Mouse (Mus musculus) lung, adult 2 months (tissue): ENCODE results near the gene Kdm8.

ENCODE experiments used
- CTCF ChIP-seq: fragments of 200-500 bp; IDR thresholded peaks from 2 replicates; pipeline ENCODE4 v1.5.1; 2011; ENCODE audit warnings: mild to moderate bottlenecking, low read length, control low read depth; ENCODE audit not compliant: insufficient read depth
- POLR2A ChIP-seq: fragments of 200-500 bp; IDR thresholded peaks from 2 replicates; pipeline ENCODE4 v1.6.1; 2011; ENCODE audit warnings: low read depth, mild to moderate bottlenecking, control low read depth, low read length, borderline replicate concordance; ENCODE audit errors: extremely low read depth

GRCm38 (mm10) chr7:125478391-125478984 is 34.0 kb downstream of the Kdm8 start:
- TF ChIP-seq POLR2A (no peak), CTCF (no peak)
